23 mouse cellular contexts compared by ENCODE assay signal in genomic region chr2:66596145-66596544, GRCm38 (mm10). TPM values are rescaled to one million over a fixed set of nuclear protein-coding genes. Genes with fewer than 3 reads are reported as not detected.
"Had no signal": no experiment of that assay in that cellular context is flagged by ENCODE, and none has a peak within 500 bp of the region (broad histone marks: within the 10 kb centered on the region; RNA-seq: fewer than 3 reads in every experiment).

No protein-coding gene starts in this region.

- H3K36me3 ChIP-seq: kidney, embryonic 15.5 days; liver, embryonic 13.5 days; midbrain, embryonic 12.5 days; midbrain, embryonic 15.5 days; neural tube, embryonic 13.5 days had no signal

- H3K4me2 ChIP-seq: kidney, embryonic 15.5 days; liver, embryonic 13.5 days; midbrain, embryonic 12.5 days; midbrain, embryonic 15.5 days; neural tube, embryonic 13.5 days had no signal

- H3K9me3 ChIP-seq: kidney, embryonic 15.5 days; liver, embryonic 13.5 days; midbrain, embryonic 12.5 days; midbrain, embryonic 15.5 days; neural tube, embryonic 13.5 days had no signal

- ATAC-seq: midbrain, embryonic 15.5 days had no signal

- H3K27me3 ChIP-seq: kidney, embryonic 15.5 days; liver, embryonic 13.5 days; midbrain, embryonic 12.5 days; midbrain, embryonic 15.5 days; neural tube, embryonic 13.5 days had no signal

- H3K27ac ChIP-seq: kidney, embryonic 15.5 days; left cerebral cortex, adult 2 months; liver, embryonic 13.5 days; midbrain, embryonic 12.5 days; midbrain, embryonic 15.5 days; neural tube, embryonic 13.5 days; stomach, postnatal 0 days had no signal

- H3K9ac ChIP-seq: kidney, embryonic 15.5 days; liver, embryonic 13.5 days; midbrain, embryonic 12.5 days; midbrain, embryonic 15.5 days; neural tube, embryonic 13.5 days had no signal

- H3K4me3 ChIP-seq: kidney, embryonic 15.5 days; left cerebral cortex, adult 2 months; liver, embryonic 13.5 days; midbrain, embryonic 12.5 days; midbrain, embryonic 15.5 days; neural tube, embryonic 13.5 days had no signal

- H3K4me1 ChIP-seq: kidney, embryonic 15.5 days; liver, embryonic 13.5 days; midbrain, embryonic 12.5 days; midbrain, embryonic 15.5 days; neural tube, embryonic 13.5 days had no signal

- DNase-seq: kidney, adult 8-10 months; kidney, postnatal 10 days; kidney, postnatal 36 days; layer of hippocampus, postnatal 36 days; liver, embryonic 13.5 days; lung, adult 2 months; lung, postnatal 14 days; lung, postnatal 4 days; right cerebral cortex, adult 18-20 months; right cerebral cortex, postnatal 14 days; right cerebral cortex, postnatal 4 days; thymus, adult 2 months; thymus, postnatal 14 days; thymus, postnatal 4 days had no signal

RNA-seq across cellular contexts. Expression of gene Scn9a, which starts 38.6 kb away (rescaled TPM):
- total RNA-seq: liver, adult 2 months; megakaryocyte progenitor cell, adult 5-6 weeks; megakaryocyte-erythroid progenitor cell, adult 5-6 weeks had no signal
- polyA plus RNA-seq: liver, adult 2 months had no signal
